Mouse (Mus musculus): ENCODE data around the gene Timm50.
A peak's percentile ranks its signal among the peaks of the same experiment; 100 is the strongest.

Timm50 gene

DNA sequence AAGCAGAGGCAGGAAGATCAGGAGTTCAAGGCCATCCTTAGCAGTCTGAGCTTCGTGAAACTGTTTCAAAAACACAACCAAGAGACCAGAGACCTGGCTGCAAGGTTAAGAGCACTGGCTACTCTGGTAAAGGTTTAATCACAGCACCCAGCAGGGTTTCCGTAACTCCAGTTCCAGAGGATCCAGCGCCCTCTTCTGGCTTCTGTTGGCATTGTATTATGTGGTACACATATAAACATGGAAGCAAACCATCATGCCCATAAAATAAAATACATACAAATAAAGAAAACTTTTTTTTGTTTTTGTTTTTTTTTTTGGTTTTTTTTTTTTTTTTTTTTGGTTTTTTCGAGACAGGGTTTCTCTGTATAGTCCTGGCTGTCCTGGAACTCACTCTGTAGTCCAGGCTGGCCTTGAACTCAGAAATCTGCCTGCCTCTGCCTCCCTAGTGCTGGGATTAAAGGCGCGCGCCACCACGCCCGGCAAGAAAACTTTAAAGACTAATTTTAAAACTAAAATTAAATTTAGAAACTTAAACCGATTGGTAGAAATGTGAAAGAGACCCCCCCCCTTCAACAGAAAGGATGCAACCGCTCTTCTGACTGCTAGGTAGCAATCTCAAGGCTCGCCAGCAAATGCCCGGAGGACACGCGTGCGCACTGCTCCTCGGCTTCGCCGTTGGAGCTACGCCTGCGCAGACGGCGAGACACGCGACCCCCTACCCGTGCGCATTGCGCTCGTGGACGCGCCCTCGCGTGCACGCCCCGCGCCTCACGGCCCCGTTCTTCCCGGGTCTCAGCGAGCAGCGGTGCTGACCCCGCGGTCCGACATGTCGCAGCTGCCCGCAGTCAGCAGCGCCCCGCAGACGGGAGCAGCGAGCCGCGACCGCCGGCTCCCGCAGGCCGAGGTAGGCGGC is 44.5 kb downstream of the Timm50 start, which contains the start of gene Eid2:
Gene Eid2, plus strand, starts transcription at position 753 of the 913 bp plus-strand sequence.
- peak; percentile 76 for DNase-seq

DNA sequence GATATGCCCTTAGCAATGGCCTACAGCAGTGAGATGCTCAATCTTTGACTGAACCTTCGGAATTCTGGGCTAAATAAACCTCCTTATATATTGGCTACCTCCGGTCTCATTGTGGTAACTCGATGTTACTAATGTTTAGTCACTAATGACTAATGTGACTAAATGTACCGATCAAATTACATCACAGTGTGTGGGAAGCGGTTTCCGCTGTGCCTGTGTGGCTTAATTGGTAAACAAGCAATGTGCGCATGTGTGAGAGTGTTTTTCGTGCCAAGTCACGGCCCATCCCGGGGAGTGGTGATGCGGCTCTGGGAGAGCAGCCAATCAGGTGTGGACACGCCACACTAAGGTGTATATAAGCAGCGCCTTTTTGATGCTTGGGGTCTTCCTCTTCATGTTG is 46.5 kb downstream of the Timm50 start:
- no peak for DNase-seq

GRCm38 (mm10) chr7:28263786-28264185 is 48.1 kb downstream of the Timm50 start:
- DNase-seq: peak; percentile 70

DNA sequence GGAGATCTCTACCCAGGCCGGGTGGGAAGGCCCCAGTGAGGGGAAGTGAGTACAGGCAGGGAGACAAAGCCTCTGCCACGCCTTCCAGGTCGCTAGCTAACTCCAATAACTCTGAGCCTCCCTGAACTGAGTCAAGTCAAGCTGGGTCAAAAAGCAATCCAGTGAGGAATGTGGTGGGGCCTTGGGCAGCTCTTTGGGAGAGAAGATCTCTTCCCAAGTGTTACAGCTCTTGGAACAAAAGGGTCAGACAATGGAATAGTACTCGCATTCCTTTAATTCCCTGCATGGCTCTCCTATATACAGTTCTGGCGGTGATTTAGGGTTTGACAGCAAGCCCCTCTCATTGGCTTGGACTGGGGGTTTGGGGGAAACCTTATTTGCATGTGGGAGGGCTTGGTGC is 49.0 kb downstream of the Timm50 start:
- DNase-seq: no peak
